Mouse (Mus musculus) cortical plate, adult 2 months (tissue): ENCODE data around the gene Kcnmb3. TPM values are rescaled to one million over a fixed set of nuclear protein-coding genes. Genes with fewer than 3 reads are reported as not detected.

Experiments used
- H3K27ac ChIP-seq: fragments of 200-500 bp; 2 replicates; pipeline ENCODE4 v1.5.1; 2012; ENCODE audit warnings: low read length, control low read depth, inconsistent platforms; ENCODE audit not compliant: insufficient read depth
- H3K4me1 ChIP-seq: fragments of 200-500 bp; 2 replicates; pipeline ENCODE4 v1.6.1; 2011; ENCODE audit warnings: low read length; ENCODE audit not compliant: control insufficient read depth, insufficient read depth
- H3K4me3 ChIP-seq: fragments of 200-500 bp; 2 replicates; pipeline ENCODE4 v1.5.1; 2011; ENCODE audit warnings: mild to moderate bottlenecking, low read length, control low read depth; ENCODE audit not compliant: insufficient read depth
- CTCF ChIP-seq: fragments of 200-500 bp; IDR thresholded peaks from 2 replicates; pipeline ENCODE4 v1.5.1; 2011; ENCODE audit warnings: mild to moderate bottlenecking, control low read depth, low read length; ENCODE audit not compliant: insufficient read depth; ENCODE audit errors: extremely low read depth
- POLR2A ChIP-seq: fragments of 200-500 bp; IDR thresholded peaks from 2 replicates; pipeline ENCODE4 v1.6.1; 2011; ENCODE audit warnings: mild to moderate bottlenecking, low read length, control low read depth; ENCODE audit not compliant: insufficient read depth; ENCODE audit errors: extremely low read depth
- polyA plus RNA-seq: library from polyadenylated mRNA; depleted of rRNA; stranded (reverse); fragments of >200 nt; gene quantifications from 2 replicates; pipeline ENCODE4 v1.2.3, GENCODE M21; 2012; rRNA removed

The Kcnmb3 gene
- not detected in 2 replicates for polyA plus RNA-seq

DNA sequence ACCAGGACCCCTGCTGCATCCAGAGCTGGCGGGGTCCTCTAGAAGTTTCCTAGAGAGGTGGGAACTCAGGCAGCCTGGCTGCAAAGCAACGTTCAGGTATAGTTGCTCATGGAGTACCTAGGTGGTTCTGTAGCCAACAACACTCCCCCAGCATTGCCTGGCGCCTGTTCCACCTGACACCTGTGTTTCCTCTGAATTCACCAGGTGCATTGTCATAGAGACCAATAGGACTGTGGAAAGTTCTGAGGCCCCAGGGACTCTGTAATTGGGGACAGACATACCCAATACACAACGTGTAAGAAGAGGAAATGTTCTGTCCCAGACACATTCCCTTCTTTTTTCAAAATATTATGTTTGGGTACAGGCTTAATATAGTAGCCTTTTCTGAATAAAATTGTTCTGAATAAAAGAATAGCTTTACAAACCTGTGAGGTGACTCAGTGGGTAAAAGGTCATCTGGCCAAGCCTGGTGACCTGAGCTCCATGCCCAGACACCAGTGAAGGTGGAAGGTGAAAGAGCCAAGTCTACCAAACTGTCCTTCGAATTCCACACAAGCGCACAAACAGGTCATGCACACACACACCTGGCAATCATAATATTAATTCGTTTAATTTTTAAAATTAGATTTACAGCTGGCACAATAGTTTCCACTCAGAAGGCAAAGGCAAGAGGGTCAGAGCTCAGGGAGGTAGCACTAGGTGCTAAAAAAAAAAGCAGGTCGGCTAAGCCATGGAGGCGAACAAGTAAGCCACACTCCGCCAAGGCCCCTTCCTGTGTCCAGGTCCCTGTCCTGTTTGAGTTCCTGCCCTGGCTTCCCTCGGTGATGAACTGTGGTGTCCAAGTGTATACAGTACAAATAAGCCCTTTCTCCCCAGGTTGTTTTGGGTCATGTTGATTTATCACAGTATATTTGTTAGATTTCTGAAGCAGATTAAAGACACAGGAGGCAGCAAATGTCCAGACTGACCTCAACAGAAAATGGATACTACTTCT, at the start of gene Kcnmb3:
Kcnmb3 (minus strand) TSS at position 135 of the 994 bp plus-strand sequence.
- Histone ChIP-seq H3K4me3 (no peak within 1 kb of the TSS), H3K27ac (no peak within 1 kb of the TSS), H3K4me1 (no peaks in the 10 kb centered on the region)
- TF ChIP-seq CTCF (no peak), POLR2A (no peak)

DNA sequence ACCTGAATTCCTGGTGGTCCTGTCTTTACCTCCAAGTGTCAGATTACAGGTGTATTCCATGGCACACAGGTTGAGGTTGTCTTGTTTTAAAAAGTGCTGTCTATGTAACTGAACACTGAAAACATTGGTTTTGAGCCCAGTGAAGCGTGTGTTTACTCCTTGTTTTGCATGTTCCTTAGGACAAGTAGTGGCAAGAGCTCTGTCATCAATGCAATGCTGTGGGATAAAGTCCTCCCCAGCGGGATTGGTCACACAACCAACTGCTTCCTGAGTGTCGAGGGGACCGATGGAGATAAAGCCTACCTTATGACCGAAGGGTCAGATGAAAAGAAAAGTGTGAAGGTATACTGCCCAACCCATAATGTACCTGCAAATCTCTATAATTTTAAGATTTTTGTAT, 46.1 kb upstream of the Kcnmb3 start:
- Histone ChIP-seq H3K4me1 (peaks cover 4% of the 10 kb centered on the region; the same call in 1 of the 2 replicates), H3K27ac (peak overlapping the region; percentile 51; the same call in 1 of the 2 replicates), H3K4me3 (no peak overlapping the region)
- TF ChIP-seq CTCF (no peak), POLR2A (no peak)

DNA sequence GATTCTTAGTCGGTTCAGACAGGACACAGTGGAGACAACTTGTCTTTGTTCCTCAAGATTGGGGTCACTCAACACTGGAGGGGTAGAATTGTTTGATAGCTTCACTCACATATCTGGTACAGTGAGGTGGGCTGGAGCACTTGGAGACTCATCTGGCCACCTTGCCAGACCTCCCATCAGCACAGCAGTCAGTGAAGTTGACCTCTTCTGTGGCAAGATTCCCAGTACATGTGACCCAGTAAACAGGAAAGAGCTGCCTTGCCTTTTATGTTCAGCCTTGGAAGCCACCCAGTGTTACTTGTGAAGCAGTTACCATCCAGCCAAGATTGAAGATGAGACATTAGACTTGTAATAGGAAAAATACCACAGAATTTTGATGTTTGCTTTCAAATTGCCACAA, 45.5 kb upstream of the Kcnmb3 start:
- no peak for TF ChIP-seq CTCF
- TF ChIP-seq POLR2A, result no peak
- no peak overlapping the region for H3K4me3 ChIP-seq
- H3K27ac ChIP-seq, result peak overlapping the region; percentile 80; the same call in 1 of the 2 replicates
- peaks cover 4% of the 10 kb centered on the region; the same call in 1 of the 2 replicates for H3K4me1 ChIP-seq

- TF ChIP-seq CTCF, result no peak
- TF ChIP-seq POLR2A, result no peak
- no peak overlapping the region for H3K4me3 ChIP-seq
- H3K27ac ChIP-seq, result no peak overlapping the region
- H3K4me1 ChIP-seq, result peaks cover 4% of the 10 kb centered on the region; the same call in 1 of the 2 replicates
These were observed 43.7 kb upstream of the Kcnmb3 start for GRCm38 (mm10) chr3:32535692-32536091.

- TF ChIP-seq POLR2A (no peak), CTCF (no peak)
- Histone ChIP-seq H3K4me3 (peak overlapping the region; percentile 88; the same call in 1 of the 2 replicates), H3K4me1 (peaks cover 1% of the 10 kb centered on the region; the same call in 1 of the 2 replicates), H3K27ac (no peak overlapping the region)
These were observed 38.0 kb upstream of the Kcnmb3 start for GRCm38 (mm10) chr3:32530041-32530440.

GRCm38 (mm10) chr3:32529303-32529898, 37.4 kb upstream of the Kcnmb3 start, which contains the start of gene Mfn1:
Gene Mfn1 (plus strand): TSS chr3:32529465.
- Histone ChIP-seq H3K4me3 (peak within 1 kb of the TSS; percentile 88), H3K4me1 (peaks cover 1% of the 10 kb centered on the region; the same call in 1 of the 2 replicates), H3K27ac (peak within 1 kb of the TSS; percentile 90)
- TF ChIP-seq CTCF (no peak), POLR2A (peak; percentile 94)

- no peak for TF ChIP-seq POLR2A
- no peak for TF ChIP-seq CTCF
- peaks cover 1% of the 10 kb centered on the region; the same call in 1 of the 2 replicates for H3K4me1 ChIP-seq
- H3K4me3 ChIP-seq, result no peak overlapping the region
- H3K27ac ChIP-seq, result no peak overlapping the region
These were observed 35.1 kb upstream of the Kcnmb3 start for GRCm38 (mm10) chr3:32527181-32527580.

GRCm38 (mm10) chr3:32513528-32513927, 21.5 kb upstream of the Kcnmb3 start:
- Histone ChIP-seq H3K4me3 (no peak overlapping the region), H3K27ac (no peak overlapping the region), H3K4me1 (peaks cover 12% of the 10 kb centered on the region)
- TF ChIP-seq POLR2A (no peak), CTCF (no peak)

DNA sequence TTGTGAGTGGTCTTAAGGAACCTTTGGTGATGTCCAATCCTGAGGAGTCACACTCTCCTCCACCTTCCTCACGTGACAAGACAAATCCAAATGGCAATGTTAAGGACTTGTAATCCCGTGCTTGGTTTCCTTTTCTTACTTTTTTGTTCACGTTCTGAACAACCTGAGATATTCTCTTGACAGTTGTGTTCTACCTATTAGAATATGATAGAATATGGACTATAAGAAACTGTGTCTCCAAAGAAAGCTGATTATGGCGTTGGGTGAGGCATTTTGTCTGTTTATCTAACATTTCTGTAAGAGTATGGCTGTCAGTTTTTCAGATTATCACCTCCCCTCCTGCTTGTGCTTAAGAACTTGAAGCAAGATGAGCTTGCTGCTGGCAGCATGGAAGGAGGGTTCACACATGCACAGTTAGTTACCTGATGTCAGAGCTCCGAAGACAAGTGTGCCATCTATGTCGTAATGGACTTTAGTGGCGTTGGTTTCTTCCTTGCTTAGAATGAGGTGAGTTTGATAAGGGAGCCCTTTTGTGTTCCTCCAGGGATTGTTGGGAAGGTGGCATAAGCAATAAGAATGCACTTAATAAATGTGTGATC, 20.8 kb upstream of the Kcnmb3 start:
- Histone ChIP-seq H3K4me3 (no peak overlapping the region), H3K4me1 (peaks cover 12% of the 10 kb centered on the region), H3K27ac (no peak overlapping the region)
- no peak for TF ChIP-seq POLR2A
- no peak for TF ChIP-seq CTCF

DNA sequence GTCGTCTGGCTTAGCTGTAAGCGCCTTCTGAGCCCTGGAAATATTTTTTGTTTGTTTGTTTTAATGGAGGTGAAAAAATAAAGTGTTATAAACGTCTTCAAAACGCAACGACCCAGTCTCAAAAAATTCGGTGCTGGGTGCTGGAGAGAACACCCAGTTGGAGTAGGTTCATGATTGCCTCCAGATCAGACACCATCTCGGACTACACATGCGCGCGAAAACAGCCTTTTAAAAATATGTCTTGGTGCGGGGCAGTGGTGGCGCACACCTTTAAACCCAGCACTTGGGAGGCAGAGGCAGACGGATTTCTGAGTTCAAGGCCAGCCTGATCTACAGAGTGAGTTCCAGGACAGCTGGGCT, 19.1 kb upstream of the Kcnmb3 start:
- TF ChIP-seq POLR2A (no peak), CTCF (no peak)
- Histone ChIP-seq H3K4me3 (peak overlapping the region; percentile 59), H3K27ac (no peak overlapping the region), H3K4me1 (peaks cover 11% of the 10 kb centered on the region)
